Mouse (Mus musculus): Measurements from ENCODE around the gene Gabbr1. TPM values are rescaled to one million over a fixed set of nuclear protein-coding genes. Genes with fewer than 3 reads are reported as not detected.

Gene Gabbr1
- polyA plus RNA-seq, 1 experiment: 28.7 TPM

DNA sequence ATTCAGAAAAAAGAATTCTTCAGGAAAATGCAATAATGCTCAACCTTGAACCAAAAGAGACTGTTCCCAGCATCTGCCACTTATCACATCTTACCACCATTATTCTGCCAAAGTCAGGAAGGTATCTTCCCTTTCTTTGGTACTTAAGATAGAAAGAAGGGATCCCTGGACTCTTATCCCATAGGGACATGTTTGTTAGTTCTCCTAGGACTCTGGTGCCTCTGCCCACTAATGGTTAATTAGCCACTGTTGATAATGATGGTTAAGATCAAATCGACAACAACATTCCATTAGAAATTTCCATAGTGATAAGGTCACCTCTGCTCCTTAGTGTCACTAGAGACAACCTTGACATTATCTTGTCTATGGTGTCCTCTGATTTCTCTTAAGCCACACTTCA lies 52.4 kb downstream of the Gabbr1 start, which contains the start of gene Olfr91:
Gene Olfr91 (minus strand): TSS at position 101 of the 400 bp plus-strand sequence.
- WGBS: 91% methylated on average over 1 of the region's 1 CpGs
- no peak for TF ChIP-seq CTCF (IDR thresholded peaks at IDR 0.05; ENCODE audit: extremely low read depth, insufficient read depth, insufficient read length, insufficient replicate concordance)
- no peak for TF ChIP-seq POLR2A (IDR thresholded peaks at IDR 0.05; ENCODE audit: low read depth, low read length)
- H3K4me3 ChIP-seq (ENCODE audit: extremely low read depth, insufficient read depth, insufficient read length): no peak within 1 kb of the TSS
- no peak for DNase-seq (ENCODE audit: low read depth in 1 of 2, low spot score in 2 of 2)
- H3K27ac ChIP-seq (ENCODE audit: insufficient read depth, low read length): no peak within 1 kb of the TSS
- H3K27me3 ChIP-seq (ENCODE audit: control insufficient read depth, insufficient read depth, low read length): no peaks in the 10 kb centered on the region
- H3K36me3 ChIP-seq (ENCODE audit: control insufficient read depth, insufficient read depth, low read length): no peaks in the 10 kb centered on the region
- H3K4me1 ChIP-seq (ENCODE audit: control insufficient read depth, insufficient read depth, insufficient read length): no peaks in the 10 kb centered on the region

DNA sequence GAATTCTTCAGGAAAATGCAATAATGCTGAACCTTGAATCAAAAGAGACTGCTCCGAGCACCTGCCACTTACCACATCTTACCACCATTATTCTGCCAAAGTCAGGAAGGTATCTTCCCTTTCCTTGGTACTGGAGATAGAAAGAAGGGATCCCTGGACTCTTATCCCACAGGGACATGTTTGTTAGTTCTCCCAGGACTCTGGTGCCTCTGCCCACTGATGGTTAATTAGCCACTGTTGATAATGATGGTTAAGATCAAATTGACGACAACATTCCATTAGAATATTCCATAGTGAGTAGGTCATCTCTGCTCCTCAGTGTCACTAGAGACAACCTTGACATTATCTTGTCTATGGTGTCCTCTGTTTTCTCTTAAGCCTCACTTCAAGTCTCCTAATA lies 74.2 kb downstream of the Gabbr1 start, which contains the start of gene Olfr92:
Gene Olfr92 (minus strand): TSS at position 101 of the 400 bp plus-strand sequence.
- TF ChIP-seq POLR2A (IDR thresholded peaks at IDR 0.05; ENCODE audit: low read depth, low read length): no peak
- no peak for TF ChIP-seq CTCF (IDR thresholded peaks at IDR 0.05; ENCODE audit: extremely low read depth, insufficient read depth, insufficient read length, insufficient replicate concordance)
- 85% methylated on average over 2 of the region's 2 CpGs for WGBS
- Histone ChIP-seq H3K4me1 (ENCODE audit: control insufficient read depth, insufficient read depth, insufficient read length) (no peaks in the 10 kb centered on the region), H3K4me3 (ENCODE audit: extremely low read depth, insufficient read depth, insufficient read length) (no peak within 1 kb of the TSS), H3K27ac (ENCODE audit: insufficient read depth, low read length) (no peak within 1 kb of the TSS), H3K36me3 (ENCODE audit: control insufficient read depth, insufficient read depth, low read length) (no peaks in the 10 kb centered on the region), H3K27me3 (ENCODE audit: control insufficient read depth, insufficient read depth, low read length) (no peaks in the 10 kb centered on the region)
- no peak for DNase-seq (ENCODE audit: low read depth in 1 of 2, low spot score in 2 of 2)

Other genes with a start within 250 kb of the Gabbr1 start
- not detected in 2 replicates for gene H2-M10.6, start 233.8 kb upstream of the Gabbr1 start, polyA plus RNA-seq (2012; rRNA removed)
- 50.6 and 55.6 TPM in 2 replicates for gene Trim26, start 208.8 kb upstream of the Gabbr1 start, polyA plus RNA-seq (2012; rRNA removed)
- gene Trim15, start 178.8 kb upstream of the Gabbr1 start, polyA plus RNA-seq (2012; rRNA removed): 0.04 and 0.05 TPM in 2 replicates
- 16.8 and 37.0 TPM in 2 replicates for gene Trim10, start 176.4 kb upstream of the Gabbr1 start, polyA plus RNA-seq (2012; rRNA removed)
- 0.19 TPM in 1 of 2 replicates, not detected in the other for gene Trim40, start 155.8 kb upstream of the Gabbr1 start, polyA plus RNA-seq (2012; rRNA removed)
- gene Trim31, start 147.8 kb upstream of the Gabbr1 start, polyA plus RNA-seq (2012; rRNA removed): not detected in 2 replicates
- gene Rnf39, start 103.0 kb upstream of the Gabbr1 start, polyA plus RNA-seq (2012; rRNA removed): 0.20 and 0.23 TPM in 2 replicates
- gene Ppp1r11, start 94.2 kb upstream of the Gabbr1 start, polyA plus RNA-seq (2012; rRNA removed): 36.3 and 36.9 TPM in 2 replicates
- 19.0 and 23.5 TPM in 2 replicates for gene Znrd1, start 87.4 kb upstream of the Gabbr1 start, polyA plus RNA-seq (2012; rRNA removed)
- 0.31 and 0.57 TPM in 2 replicates for gene Znrd1as, start 87.4 kb upstream of the Gabbr1 start, polyA plus RNA-seq (2012; rRNA removed)
- not detected in 2 replicates for gene 2410137M14Rik, start 64.7 kb upstream of the Gabbr1 start, polyA plus RNA-seq (2012; rRNA removed)
- gene H2-M5, start 56.4 kb upstream of the Gabbr1 start, polyA plus RNA-seq (2012; rRNA removed): 0.28 and 0.48 TPM in 2 replicates
- gene Zfp57, start 44.8 kb upstream of the Gabbr1 start, polyA plus RNA-seq (2012; rRNA removed): 0.62 and 0.75 TPM in 2 replicates
- gene Mog, start 22.6 kb upstream of the Gabbr1 start, polyA plus RNA-seq (2012; rRNA removed): not detected in 2 replicates
- 0.14 TPM in 1 of 2 replicates, not detected in the other for gene Olfr90, start 42.5 kb downstream of the Gabbr1 start, polyA plus RNA-seq (2012; rRNA removed)
- gene Olfr91, start 52.3 kb downstream of the Gabbr1 start, polyA plus RNA-seq (2012; rRNA removed): not detected in 2 replicates
- gene Olfr92, start 74.1 kb downstream of the Gabbr1 start, polyA plus RNA-seq (2012; rRNA removed): not detected in 2 replicates
- not detected in 2 replicates for gene Olfr93, start 115.5 kb downstream of the Gabbr1 start, polyA plus RNA-seq (2012; rRNA removed)
- gene Ubd, start 147.9 kb downstream of the Gabbr1 start, polyA plus RNA-seq (2012; rRNA removed): 1.1 and 1.5 TPM in 2 replicates
- gene Olfr94, start 155.0 kb downstream of the Gabbr1 start, polyA plus RNA-seq (2012; rRNA removed): not detected in 2 replicates
- gene Olfr95, start 167.2 kb downstream of the Gabbr1 start, polyA plus RNA-seq (2012; rRNA removed): not detected in 2 replicates
- not detected in 2 replicates for gene Olfr96, start 174.2 kb downstream of the Gabbr1 start, polyA plus RNA-seq (2012; rRNA removed)
- not detected in 2 replicates for gene Olfr97, start 191.4 kb downstream of the Gabbr1 start, polyA plus RNA-seq (2012; rRNA removed)
- not detected in 2 replicates for gene Olfr98, start 217.8 kb downstream of the Gabbr1 start, polyA plus RNA-seq (2012; rRNA removed)
- 27.0 and 27.4 TPM in 2 replicates for gene H2-M3, start 224.3 kb downstream of the Gabbr1 start, polyA plus RNA-seq (2012; rRNA removed)
- gene Olfr99, start 237.5 kb downstream of the Gabbr1 start, polyA plus RNA-seq (2012; rRNA removed): not detected in 2 replicates

All from spleen, adult 2 months (tissue).